Mouse (Mus musculus) cerebellum, adult 9-10 months (tissue): ENCODE measurements at regions not wholly inside any gene's neighbourhood (a gene's known extent, or its start where the extent isn't known, plus 50 kb on each side); places are given as distances from the start of the nearest gene placed in this dataset.
"Not testable (repeated sequence)": the region's sequence is repeated elsewhere in the genome, so short reads cannot be mapped to it uniquely, and the experiment has no call there.

Experiments used
- DNase-seq: peaks from one replicate; pipeline ENCODE4 v3.0.0; 2022

GRCm38 (mm10) chr15:44851346-44852064, 4717.3 kb downstream of the 9330182O14Rik start:
- DNase-seq, result peak; percentile 24

- DNase-seq, result no peak
These were observed 4722.9 kb downstream of the 9330182O14Rik start for GRCm38 (mm10) chr15:44857080-44857479.

GRCm38 (mm10) chr15:44859369-44859768, 4725.2 kb downstream of the 9330182O14Rik start:
- no peak for DNase-seq

- no peak for DNase-seq
These were observed 4726.1 kb downstream of the 9330182O14Rik start for GRCm38 (mm10) chr15:44860204-44860806.

- no peak for DNase-seq
These were observed 4734.4 kb downstream of the 9330182O14Rik start for GRCm38 (mm10) chr15:44868537-44868936.

GRCm38 (mm10) chr15:44869023-44869422, 4734.9 kb downstream of the 9330182O14Rik start:
- DNase-seq, result no peak

- no peak for DNase-seq
These were observed 4735.5 kb downstream of the 9330182O14Rik start for GRCm38 (mm10) chr15:44869672-44870071.

GRCm38 (mm10) chr15:44870934-44871333, 4736.8 kb downstream of the 9330182O14Rik start:
- not testable (repeated sequence) for DNase-seq

- DNase-seq, result no peak
These were observed 4748.1 kb downstream of the 9330182O14Rik start for GRCm38 (mm10) chr15:44882219-44882618.

GRCm38 (mm10) chr15:44891544-44891943, 4757.4 kb downstream of the 9330182O14Rik start:
- no peak for DNase-seq

GRCm38 (mm10) chr15:44896220-44896619, 4762.1 kb downstream of the 9330182O14Rik start:
- no peak for DNase-seq

- no peak for DNase-seq
These were observed 4763.4 kb downstream of the 9330182O14Rik start for GRCm38 (mm10) chr15:44897572-44897971.

- DNase-seq, result no peak
These were observed 4773.0 kb downstream of the 9330182O14Rik start for GRCm38 (mm10) chr15:44907133-44907532.

GRCm38 (mm10) chr15:44913434-44913833, 4779.3 kb downstream of the 9330182O14Rik start:
- DNase-seq, result no peak

GRCm38 (mm10) chr15:44915005-44915404, 4780.8 kb downstream of the 9330182O14Rik start:
- no peak for DNase-seq

GRCm38 (mm10) chr15:44916479-44916878, 4782.3 kb downstream of the 9330182O14Rik start:
- no peak for DNase-seq

- DNase-seq, result no peak
These were observed 4790.5 kb downstream of the 9330182O14Rik start for GRCm38 (mm10) chr15:44924686-44925085.

- no peak for DNase-seq
These were observed 4792.9 kb downstream of the 9330182O14Rik start for GRCm38 (mm10) chr15:44927058-44927457.

GRCm38 (mm10) chr15:44948626-44949025, 4814.5 kb downstream of the 9330182O14Rik start:
- DNase-seq, result no peak

- DNase-seq, result no peak
These were observed 4816.9 kb downstream of the 9330182O14Rik start for GRCm38 (mm10) chr15:44950952-44951642.
